Mouse (Mus musculus): ENCODE results near the gene C130026I21Rik.
"Not testable (repeated sequence)": the region's sequence is repeated elsewhere in the genome, so short reads cannot be mapped to it uniquely, and the experiment has no call there.

GRCm38 (mm10) chr1:85117537-85117936 lies 152.8 kb downstream of the C130026I21Rik start:
- not testable (repeated sequence) for TF ChIP-seq CTCF (IDR thresholded peaks at IDR 0.05; ENCODE audit: low read depth); EP300 (optimal IDR thresholded peaks at IDR 0.05)

Data from stomach, postnatal 0 days (tissue).